Mouse (Mus musculus): ENCODE measurements at regions not wholly inside any gene's neighbourhood (a gene's known extent, or its start where the extent isn't known, plus 50 kb on each side); places are given as distances from the start of the nearest gene placed in this dataset.

- TF ChIP-seq CTCF (IDR thresholded peaks at IDR 0.05; ENCODE audit: low read depth) (no peak), EP300 (optimal IDR thresholded peaks at IDR 0.05) (no peak)
Observed at GRCm38 (mm10) chr3:126292830-126293229, 70.7 kb upstream of the Arsj start.
